Mouse (Mus musculus) CH12.LX (cell line): ENCODE measurements around the gene Ffar2.

Source experiments
- CTCF ChIP-seq, 2 experiments: IDR thresholded peaks in 1 of 2; conservative IDR thresholded peaks in 1 of 2; 2 replicates each; pipeline ENCODE4 v1.5.1; 2011 to 2012; ENCODE audit warnings: low read depth in 2 of 2, low read length in 2 of 2, improper control_type of control experiment in 1 of 2, inconsistent platforms in 1 of 2, mild to moderate bottlenecking in 1 of 2, moderate library complexity in 1 of 2
- MAFK ChIP-seq: IDR thresholded peaks from 2 replicates; pipeline ENCODE4 v1.6.1; 2011; ENCODE audit warnings: low read length, improper control_type of control experiment; ENCODE audit not compliant: insufficient replicate concordance
- TBP ChIP-seq: conservative IDR thresholded peaks from 2 replicates; pipeline ENCODE4 v1.6.1; 2011; ENCODE audit warnings: low read depth, low read length, improper control_type of control experiment

DNA sequence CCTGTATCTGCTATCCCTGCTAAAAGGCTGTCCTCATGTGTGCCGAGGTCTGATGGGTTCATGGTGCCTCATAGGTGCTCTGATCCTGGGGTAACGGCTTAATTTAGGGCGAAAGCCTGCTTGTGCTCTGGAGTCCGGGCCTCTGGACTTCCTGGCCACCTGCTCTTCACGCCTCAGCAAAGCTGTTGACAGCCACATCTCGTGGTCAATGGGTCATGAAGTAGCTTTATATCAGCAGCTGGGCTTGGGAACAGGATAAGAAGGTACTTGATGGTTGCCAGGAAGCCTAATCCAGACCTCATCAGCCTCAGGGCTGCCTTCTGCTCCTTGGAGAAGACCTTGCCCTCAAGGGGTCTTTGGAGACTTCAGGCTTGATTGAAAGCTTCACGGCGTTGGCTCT is 39.8 kb upstream of the Ffar2 start:
- TF ChIP-seq CTCF (conservative IDR thresholded peaks at IDR 0.05 in 1 of 2, IDR thresholded peaks at IDR 0.05 in 1 of 2; ENCODE audit: low read depth in 2 of 2, low read length in 2 of 2) (no peak), MAFK (no peak), TBP (no peak)
